Mouse (Mus musculus) heart, embryonic 15.5 days (tissue): ENCODE measurements around the gene D5Ertd579e. TPM values are rescaled to one million over a fixed set of nuclear protein-coding genes. Genes with fewer than 3 reads are reported as not detected.

Experiments
- ATAC-seq: fragments of 200-750 bp; cut with Nextera tagmentation; replicated peaks from 2 replicates; pipeline ENCODE4 v1.8.0; 2017; ENCODE audit warnings: low read depth, moderate TSS enrichment; ENCODE audit not compliant: insufficient number of reproducible peaks, insufficient read depth, low FRiP score
- H3K27ac ChIP-seq: fragments of 300-500 bp; sonication (generic); 2 replicates; pipeline ENCODE4 v1.5.1; 2015; ENCODE audit warnings: mild to moderate bottlenecking, inconsistent platforms
- H3K27me3 ChIP-seq: fragments of 300-500 bp; sonication (generic); 2 replicates; pipeline ENCODE4 v1.6.1; 2015; ENCODE audit warnings: inconsistent platforms
- H3K36me3 ChIP-seq: fragments of 300-500 bp; sonication (generic); 2 replicates; pipeline ENCODE4 v1.6.1; 2015; ENCODE audit warnings: mild to moderate bottlenecking, inconsistent platforms
- H3K4me1 ChIP-seq: fragments of 300-500 bp; sonication (generic); replicated peaks from 2 replicates; pipeline ENCODE4 v1.6.1; 2015; ENCODE audit warnings: inconsistent platforms
- H3K4me2 ChIP-seq: fragments of 300-500 bp; sonication (generic); 2 replicates; pipeline ENCODE4 v1.6.1; 2015; ENCODE audit warnings: inconsistent platforms, mild to moderate bottlenecking, moderate library complexity
- H3K4me3 ChIP-seq: fragments of 300-500 bp; sonication (generic); 2 replicates; pipeline ENCODE4 v1.5.1; 2015; ENCODE audit warnings: mild to moderate bottlenecking, inconsistent platforms
- H3K9ac ChIP-seq: fragments of 300-500 bp; sonication (generic); 2 replicates; pipeline ENCODE4 v1.6.1; 2015; ENCODE audit warnings: mild to moderate bottlenecking, inconsistent platforms
- H3K9me3 ChIP-seq: fragments of 300-500 bp; sonication (generic); replicated peaks from 2 replicates; pipeline ENCODE4 v1.6.1; 2016; ENCODE audit warnings: inconsistent platforms
- WGBS: fragments of 180-500 bp; shearing (Covaris S2); methylation state at CpG from one replicate; pipeline ENCODE4 v1.1.7; 2015; ENCODE audit warnings: mixed read lengths; 5-methylcytosine and 5-hydroxymethylcytosine counted together
- polyA plus RNA-seq: library from polyadenylated mRNA; unstranded; fragments of >200 nt; fragmentation: Nextera tagmentation; extraction: Ambion mirVana; gene quantifications from 2 replicates; pipeline ENCODE4 v1.2.1, GENCODE M21; 2015

D5Ertd579e gene
- polyA plus RNA-seq, 1 experiment from 2014 or later, result 23.2 TPM

DNA sequence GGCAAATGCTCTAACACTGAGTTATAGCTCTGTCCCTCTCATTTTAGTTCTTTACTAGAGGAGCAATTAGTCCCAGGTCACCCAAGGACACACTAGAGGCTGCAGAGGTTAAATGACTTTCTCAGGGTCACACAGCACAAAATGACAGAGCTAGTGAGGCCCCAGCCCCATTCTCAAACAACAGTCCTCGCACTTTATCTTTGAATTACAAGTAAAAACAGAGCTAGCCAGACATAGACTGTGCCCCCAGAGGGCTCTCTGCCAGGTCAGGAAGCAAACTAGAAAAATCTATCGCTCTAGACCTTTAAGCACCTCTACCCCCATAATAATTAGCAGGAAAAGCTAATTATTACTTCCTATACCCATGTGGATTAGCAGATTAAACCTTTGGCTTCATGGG, 128.2 kb downstream of the D5Ertd579e start:
- no peak overlapping the region for H3K4me2 ChIP-seq
- H3K27me3 ChIP-seq, result no peaks in the 10 kb centered on the region
- H3K9me3 ChIP-seq, result no peaks in the 10 kb centered on the region
- H3K36me3 ChIP-seq, result no peaks in the 10 kb centered on the region; the same call in 1 of the 2 replicates
- no peak overlapping the region for H3K9ac ChIP-seq
- H3K4me3 ChIP-seq, result no peak overlapping the region
- ATAC-seq, result no peak
- 40% methylated on average over 2 of the region's 2 CpGs for WGBS
- peaks cover 16% of the 10 kb centered on the region for H3K4me1 ChIP-seq
- H3K27ac ChIP-seq, result no peak overlapping the region

DNA sequence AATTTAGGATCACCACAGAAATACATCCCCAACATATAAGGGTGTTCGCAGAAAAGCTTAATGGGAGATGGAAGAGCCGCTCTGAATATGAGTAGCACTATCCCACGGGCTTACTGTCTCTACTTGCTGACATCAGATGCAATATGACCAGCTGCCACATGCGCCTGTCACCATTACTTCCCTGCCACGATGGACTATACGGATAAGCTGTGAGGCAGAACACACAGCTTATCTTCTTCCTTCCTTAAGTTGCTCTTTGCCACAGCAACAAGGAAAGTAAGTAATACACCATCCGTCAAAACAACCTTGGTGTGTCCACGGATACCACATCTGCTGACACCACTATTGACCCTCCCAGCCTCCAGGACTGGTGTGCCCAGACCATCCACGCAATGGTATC, 131.3 kb downstream of the D5Ertd579e start:
- no peaks in the 10 kb centered on the region for H3K36me3 ChIP-seq
- ATAC-seq, result no peak
- WGBS, result 66% methylated on average over 9 of the region's 9 CpGs

GRCm38 (mm10) chr5:36563741-36564140, 132.1 kb downstream of the D5Ertd579e start:
- ATAC-seq, result no peak
- no peak overlapping the region for H3K4me3 ChIP-seq
- H3K9me3 ChIP-seq, result no peaks in the 10 kb centered on the region
- no peak overlapping the region for H3K27ac ChIP-seq
- H3K27me3 ChIP-seq, result no peaks in the 10 kb centered on the region
- no peak overlapping the region for H3K4me2 ChIP-seq
- WGBS, result 84% methylated on average over 6 of the region's 6 CpGs
- H3K36me3 ChIP-seq, result no peaks in the 10 kb centered on the region
- peaks cover 29% of the 10 kb centered on the region for H3K4me1 ChIP-seq
- no peak overlapping the region for H3K9ac ChIP-seq

More for the DNA sequence above, 131.3 kb downstream of the D5Ertd579e start:
- Histone ChIP-seq H3K4me2 (no peak overlapping the region), H3K4me3 (no peak overlapping the region), H3K4me1 (peaks cover 29% of the 10 kb centered on the region), H3K27me3 (no peaks in the 10 kb centered on the region), H3K9me3 (no peaks in the 10 kb centered on the region), H3K9ac (no peak overlapping the region), H3K27ac (no peak overlapping the region)

DNA sequence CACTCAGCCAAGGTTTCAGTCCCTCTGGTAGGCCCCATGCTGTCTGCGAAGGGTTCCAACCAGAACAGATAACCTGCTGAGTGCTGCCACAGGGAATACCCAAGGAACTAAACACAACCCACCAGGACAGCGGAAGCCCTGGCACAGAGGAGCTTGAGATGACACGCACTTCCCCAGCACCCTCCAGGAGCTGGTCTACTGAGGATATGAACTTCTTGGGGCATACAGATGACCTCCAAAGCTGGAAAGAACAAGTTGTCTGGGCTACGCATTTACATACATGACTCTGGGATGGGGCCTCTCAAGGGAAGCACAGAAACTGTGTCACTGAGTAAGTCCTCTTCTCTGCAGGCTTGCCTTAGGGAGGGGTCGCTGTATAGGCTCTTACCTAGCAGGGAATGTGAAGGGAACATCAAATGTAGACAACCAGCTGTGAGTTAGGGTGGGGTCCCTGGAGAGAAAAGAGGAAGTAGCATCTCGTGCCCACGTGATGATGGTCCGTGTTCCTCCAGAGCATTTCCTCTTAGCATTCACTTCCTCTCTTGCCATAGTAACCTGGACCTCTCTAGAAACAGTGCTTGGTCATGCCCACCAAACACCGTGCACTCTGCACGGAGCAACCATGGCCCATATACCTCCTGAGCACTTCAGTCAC, 132.9 kb downstream of the D5Ertd579e start:
- Histone ChIP-seq H3K27ac (no peak overlapping the region), H3K27me3 (no peaks in the 10 kb centered on the region)
- 70% methylated on average over 10 of the region's 10 CpGs for WGBS

GRCm38 (mm10) chr5:36561509-36561908, 134.3 kb downstream of the D5Ertd579e start:
- no peak overlapping the region for H3K27ac ChIP-seq
- H3K9me3 ChIP-seq, result no peaks in the 10 kb centered on the region
- H3K36me3 ChIP-seq, result no peaks in the 10 kb centered on the region
- ATAC-seq, result no peak
- peaks cover 24% of the 10 kb centered on the region for H3K4me1 ChIP-seq
- H3K9ac ChIP-seq, result no peak overlapping the region
- WGBS, result 87% methylated on average over 4 of the region's 4 CpGs
- no peaks in the 10 kb centered on the region for H3K27me3 ChIP-seq
- H3K4me3 ChIP-seq, result no peak overlapping the region
- no peak overlapping the region for H3K4me2 ChIP-seq

More for the DNA sequence above, 132.9 kb downstream of the D5Ertd579e start:
- Histone ChIP-seq H3K4me3 (no peak overlapping the region), H3K36me3 (no peaks in the 10 kb centered on the region), H3K4me2 (no peak overlapping the region), H3K4me1 (peaks cover 29% of the 10 kb centered on the region), H3K9ac (no peak overlapping the region), H3K9me3 (no peaks in the 10 kb centered on the region)
- ATAC-seq, result no peak

DNA sequence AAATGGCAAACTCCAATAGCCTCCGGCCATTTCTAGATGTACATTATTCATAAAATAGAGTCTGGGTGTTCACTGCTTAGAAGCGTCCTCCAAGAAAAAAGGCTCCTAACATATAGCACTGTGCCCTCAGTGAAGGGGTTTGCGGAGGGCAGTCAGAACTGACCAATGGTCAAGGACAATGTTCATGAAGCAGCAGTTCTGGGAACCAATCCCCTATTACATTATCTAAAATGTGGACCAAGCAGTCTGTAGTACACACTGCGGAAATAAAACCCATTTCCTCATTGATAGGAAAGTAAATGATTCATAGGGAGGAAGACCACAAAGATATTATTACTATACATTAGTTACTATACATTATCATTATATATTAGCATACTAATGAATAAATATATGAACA, 135.3 kb downstream of the D5Ertd579e start:
- Histone ChIP-seq H3K27ac (0 out of 2 replicates have a peak overlapping the region, but pooled peaks have one; percentile 25), H3K9me3 (no peaks in the 10 kb centered on the region), H3K4me1 (peaks cover 24% of the 10 kb centered on the region), H3K9ac (no peak overlapping the region), H3K27me3 (no peaks in the 10 kb centered on the region), H3K4me2 (no peak overlapping the region), H3K4me3 (no peak overlapping the region), H3K36me3 (no peaks in the 10 kb centered on the region)
- 86% methylated on average over 4 of the region's 4 CpGs for WGBS
- ATAC-seq, result no peak

DNA sequence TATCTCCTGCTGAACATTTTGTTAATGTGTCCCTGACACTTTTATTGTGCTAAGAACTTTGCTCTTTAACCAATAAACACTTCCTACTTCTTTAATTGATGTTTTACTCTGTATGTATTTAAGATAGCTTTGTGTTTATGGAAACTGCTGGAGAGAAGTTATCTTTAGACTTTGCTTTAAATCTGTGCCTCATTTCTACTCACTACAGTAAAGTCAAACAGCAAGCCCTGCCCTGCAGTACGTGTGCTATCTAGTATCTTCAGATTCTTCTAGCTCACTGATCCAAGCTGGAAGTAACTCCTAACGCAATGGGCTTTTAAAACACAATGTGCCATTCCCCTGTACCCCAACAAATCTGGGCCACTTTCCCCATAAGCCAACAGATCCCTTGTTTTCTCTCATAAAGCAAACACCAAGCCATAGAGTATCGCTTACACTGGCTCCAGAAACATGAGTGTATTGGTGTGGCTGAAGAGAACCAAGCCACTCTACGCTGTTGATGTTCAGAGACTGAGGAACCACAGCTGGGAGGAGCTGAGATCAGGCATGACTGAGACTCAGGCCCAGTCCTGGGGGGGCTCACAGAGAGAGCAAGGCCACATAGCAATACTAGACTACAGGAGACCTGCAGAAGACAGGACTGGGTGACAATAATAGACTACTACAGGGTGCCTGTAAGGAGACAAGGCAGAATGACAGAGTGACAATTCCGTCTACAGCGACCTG, 136.2 kb downstream of the D5Ertd579e start:
- Histone ChIP-seq H3K4me3 (no peak overlapping the region), H3K4me1 (peaks cover 28% of the 10 kb centered on the region), H3K36me3 (no peaks in the 10 kb centered on the region), H3K27me3 (no peaks in the 10 kb centered on the region), H3K9me3 (no peaks in the 10 kb centered on the region), H3K4me2 (no peak overlapping the region), H3K27ac (no peak overlapping the region), H3K9ac (no peak overlapping the region)
- ATAC-seq, result no peak
- 72% methylated on average over 6 of the region's 6 CpGs for WGBS

GRCm38 (mm10) chr5:36559106-36559505, 136.7 kb downstream of the D5Ertd579e start:
- no peak overlapping the region for H3K9ac ChIP-seq
- H3K4me3 ChIP-seq, result no peak overlapping the region
- 90% methylated on average over 5 of the region's 5 CpGs for WGBS
- H3K4me1 ChIP-seq, result peaks cover 29% of the 10 kb centered on the region
- H3K36me3 ChIP-seq, result no peaks in the 10 kb centered on the region
- no peak overlapping the region for H3K27ac ChIP-seq
- no peaks in the 10 kb centered on the region for H3K9me3 ChIP-seq
- H3K27me3 ChIP-seq, result no peaks in the 10 kb centered on the region
- ATAC-seq, result no peak
- no peak overlapping the region for H3K4me2 ChIP-seq

- no peak for ATAC-seq
- peaks cover 33% of the 10 kb centered on the region for H3K4me1 ChIP-seq
- 82% methylated on average over 2 of the region's 2 CpGs for WGBS
These were observed 137.3 kb downstream of the D5Ertd579e start for GRCm38 (mm10) chr5:36558526-36558925.

GRCm38 (mm10) chr5:36557584-36558308, 138.1 kb downstream of the D5Ertd579e start:
- Histone ChIP-seq H3K9ac (no peak overlapping the region), H3K4me2 (no peak overlapping the region), H3K27me3 (no peaks in the 10 kb centered on the region), H3K9me3 (no peaks in the 10 kb centered on the region), H3K4me3 (no peak overlapping the region), H3K4me1 (peaks cover 27% of the 10 kb centered on the region), H3K36me3 (no peaks in the 10 kb centered on the region), H3K27ac (no peak overlapping the region)
- ATAC-seq, result no peak
- WGBS, result 68% methylated on average over 7 of the region's 7 CpGs

More at GRCm38 (mm10) chr5:36558526-36558925, 137.3 kb downstream of the D5Ertd579e start:
- no peak overlapping the region for H3K4me2 ChIP-seq
- no peaks in the 10 kb centered on the region for H3K36me3 ChIP-seq
- no peaks in the 10 kb centered on the region for H3K9me3 ChIP-seq
- no peak overlapping the region for H3K27ac ChIP-seq
- no peak overlapping the region for H3K4me3 ChIP-seq
- H3K9ac ChIP-seq, result no peak overlapping the region
- no peaks in the 10 kb centered on the region for H3K27me3 ChIP-seq

DNA sequence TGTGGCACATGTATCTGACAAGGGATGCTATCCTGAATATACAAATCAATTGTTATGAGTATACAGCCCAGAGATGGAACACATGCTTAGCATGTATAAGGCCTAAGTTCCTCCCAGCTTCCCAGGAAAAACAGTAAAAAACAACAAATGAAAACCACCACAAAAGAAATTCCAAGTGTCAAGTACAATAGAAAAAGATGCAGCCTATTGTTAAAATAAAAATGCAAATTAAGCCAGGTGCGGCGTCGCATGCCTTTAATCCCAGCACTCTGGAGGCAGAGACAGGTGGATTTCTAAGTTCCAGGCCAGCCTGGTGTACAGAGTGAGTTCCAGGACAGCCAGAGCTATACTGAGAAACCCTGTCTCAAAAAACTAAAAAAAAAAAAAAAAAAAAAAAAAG, 138.9 kb downstream of the D5Ertd579e start:
- no peak overlapping the region for H3K9ac ChIP-seq
- H3K4me2 ChIP-seq, result no peak overlapping the region
- WGBS, result 93% methylated on average over 3 of the region's 3 CpGs
- peaks cover 21% of the 10 kb centered on the region for H3K4me1 ChIP-seq
- no peak overlapping the region for H3K27ac ChIP-seq
- no peak overlapping the region for H3K4me3 ChIP-seq
- H3K9me3 ChIP-seq, result no peaks in the 10 kb centered on the region
- ATAC-seq, result no peak
- no peaks in the 10 kb centered on the region for H3K27me3 ChIP-seq
- no peaks in the 10 kb centered on the region for H3K36me3 ChIP-seq
